Mouse (Mus musculus) stomach, embryonic 14.5 days (tissue): ENCODE data around the gene Fndc3b. TPM values are rescaled to one million over a fixed set of nuclear protein-coding genes. Genes with fewer than 3 reads are reported as not detected.

Experiments
- ATAC-seq: fragments of 200-750 bp; cut with Nextera tagmentation; 2 replicates; pipeline ENCODE4 v1.8.0; 2017; ENCODE audit warnings: low read depth, moderate TSS enrichment; ENCODE audit not compliant: insufficient number of reproducible peaks, insufficient read depth, low FRiP score
- H3K27ac ChIP-seq: fragments of 300-500 bp; sonication (generic); 2 replicates; pipeline ENCODE4 v1.5.1; 2014; ENCODE audit warnings: mild to moderate bottlenecking, low read length, moderate library complexity, mixed read lengths
- H3K27me3 ChIP-seq: fragments of 300-500 bp; sonication (generic); 2 replicates; pipeline ENCODE4 v1.6.1; 2014; ENCODE audit warnings: low read length, control low read depth, mixed read lengths; ENCODE audit not compliant: control insufficient read depth, insufficient read depth
- H3K36me3 ChIP-seq: fragments of 300-500 bp; sonication (generic); 2 replicates; pipeline ENCODE4 v1.6.1; 2014; ENCODE audit warnings: mild to moderate bottlenecking, control low read depth, low read length, moderate library complexity, mixed read lengths; ENCODE audit not compliant: control insufficient read depth, insufficient read depth
- H3K4me1 ChIP-seq: fragments of 300-500 bp; sonication (generic); 2 replicates; pipeline ENCODE4 v1.6.1; 2014; ENCODE audit warnings: low read length, control low read depth, mixed read lengths; ENCODE audit not compliant: control insufficient read depth, insufficient read depth
- H3K4me2 ChIP-seq: fragments of 300-500 bp; sonication (generic); replicated peaks from 2 replicates; pipeline ENCODE4 v1.6.1; 2014; ENCODE audit warnings: low read depth, low read length, control low read depth
- H3K4me3 ChIP-seq: fragments of 300-500 bp; sonication (generic); 2 replicates; pipeline ENCODE4 v1.5.1; 2014; ENCODE audit warnings: low read depth, low read length, control low read depth
- H3K9ac ChIP-seq: fragments of 300-500 bp; sonication (generic); replicated peaks from 2 replicates; pipeline ENCODE4 v1.6.1; 2014; ENCODE audit warnings: low read depth, mild to moderate bottlenecking, control low read depth, low read length, moderate library complexity, mixed read lengths
- H3K9me3 ChIP-seq: fragments of 300-500 bp; sonication (generic); 2 replicates; pipeline ENCODE4 v1.6.1; 2016; ENCODE audit warnings: low read depth, low read length, control low read depth; ENCODE audit not compliant: control insufficient read depth
- WGBS: fragments of 180-500 bp; shearing (Covaris S2); extraction: QIAGEN DNeasy Blood & Tissue Kit; methylation state at CpG from one replicate; pipeline ENCODE4 v1.1.7; 2014; 5-methylcytosine and 5-hydroxymethylcytosine counted together
- polyA plus RNA-seq: library from polyadenylated mRNA; unstranded; fragments of >200 nt; fragmentation: Nextera tagmentation; extraction: Ambion mirVana; gene quantifications from 2 replicates; pipeline ENCODE4 v1.2.1, GENCODE M21; 2014

Gene Fndc3b
- polyA plus RNA-seq, 1 experiment from 2014 or later = 33.3 TPM

DNA sequence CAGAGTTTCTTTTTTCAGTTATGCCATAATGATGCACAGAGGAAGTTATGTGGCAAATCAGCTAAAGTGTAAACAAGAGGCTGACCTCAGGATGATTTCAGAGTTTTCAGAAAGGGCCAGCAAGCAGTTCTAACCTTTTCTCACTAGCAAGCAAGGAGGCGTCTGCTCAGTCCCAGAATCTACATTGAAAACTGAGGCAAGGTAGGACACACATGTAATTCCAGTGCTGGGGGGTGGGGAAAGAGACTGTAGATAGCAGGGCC, 93.9 kb downstream of the Fndc3b start:
- H3K9me3 ChIP-seq = no peaks in the 10 kb centered on the region
- no peak for ATAC-seq
- H3K4me3 ChIP-seq = no peak overlapping the region
- no peaks in the 10 kb centered on the region; the same call in 1 of the 2 replicates for H3K36me3 ChIP-seq
- H3K27ac ChIP-seq = no peak overlapping the region
- no peak overlapping the region for H3K9ac ChIP-seq
- H3K4me2 ChIP-seq = no peak overlapping the region
- peaks cover 37% of the 10 kb centered on the region for H3K4me1 ChIP-seq
- no peaks in the 10 kb centered on the region for H3K27me3 ChIP-seq
- WGBS = 69% methylated on average over 1 of the region's 1 CpGs

DNA sequence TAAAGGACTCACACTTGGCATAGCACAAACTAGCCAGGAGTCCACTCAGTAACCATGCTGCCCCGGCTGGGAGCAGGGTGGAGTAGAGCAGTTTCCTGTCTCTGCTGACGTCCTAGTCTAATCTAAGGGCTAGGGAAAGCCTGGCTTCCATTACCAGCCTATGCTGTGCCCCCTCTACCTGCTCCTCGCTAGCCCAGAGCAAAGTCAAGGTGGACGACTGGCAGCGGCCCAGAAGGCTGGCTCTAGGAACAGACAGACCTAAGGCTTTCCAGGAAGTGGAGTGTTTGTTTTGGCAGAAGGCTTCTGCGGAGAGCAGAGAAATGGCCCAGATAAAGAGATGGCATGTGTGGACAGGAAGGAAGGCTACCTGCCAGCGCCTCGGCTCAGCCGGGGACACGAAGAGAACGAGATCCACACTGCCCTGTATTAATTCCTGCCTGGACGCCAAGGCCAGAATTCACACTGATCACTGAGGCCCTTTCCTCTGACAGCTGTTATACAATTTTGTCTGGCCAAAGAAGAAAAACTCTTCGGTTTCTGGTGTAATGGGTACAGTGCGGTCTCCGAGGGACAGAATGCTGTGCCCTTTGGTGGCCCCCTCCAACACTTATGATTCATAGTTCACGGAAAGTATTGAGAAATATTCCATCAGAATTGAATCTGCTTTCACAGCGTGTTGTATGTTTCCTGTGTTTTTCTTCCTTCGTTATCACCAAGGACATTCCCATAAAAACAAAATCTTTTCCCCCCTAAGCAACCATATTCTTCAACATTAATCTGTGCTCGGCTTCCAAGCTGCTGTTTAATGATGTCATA, 94.5 kb downstream of the Fndc3b start:
- 0 out of 2 replicates have a peak, but pooled peaks have one; percentile 30 for ATAC-seq
- Histone ChIP-seq H3K4me3 (no peak overlapping the region), H3K9ac (no peak overlapping the region), H3K9me3 (no peaks in the 10 kb centered on the region), H3K36me3 (no peaks in the 10 kb centered on the region; the same call in 1 of the 2 replicates), H3K4me1 (peaks cover 39% of the 10 kb centered on the region), H3K4me2 (no peak overlapping the region), H3K27me3 (no peaks in the 10 kb centered on the region), H3K27ac (no peak overlapping the region; the same call in 1 of the 2 replicates)
- WGBS = 51% methylated on average over 19 of the region's 19 CpGs

DNA sequence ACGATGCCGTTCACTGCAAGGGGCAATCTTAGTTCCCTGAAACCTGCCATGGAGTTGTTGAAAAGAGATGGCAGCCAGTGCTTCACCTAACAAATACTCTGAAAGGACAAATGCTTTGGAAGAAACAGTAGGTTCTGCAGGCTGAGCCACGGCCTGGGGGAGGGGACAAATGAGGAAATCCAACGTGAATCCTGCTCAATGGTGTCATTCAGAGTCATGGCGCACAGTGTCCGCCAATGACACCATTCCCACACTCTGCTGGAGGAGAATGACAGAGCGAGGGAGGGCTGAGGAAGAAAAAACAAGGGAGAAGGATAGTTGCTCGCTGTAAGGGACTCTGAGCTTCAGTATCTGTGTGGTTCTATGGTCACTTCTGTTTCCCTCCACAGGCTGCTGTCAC, 95.6 kb downstream of the Fndc3b start:
- no peak for ATAC-seq
- Histone ChIP-seq H3K9me3 (no peaks in the 10 kb centered on the region), H3K9ac (no peak overlapping the region), H3K27ac (no peak overlapping the region), H3K36me3 (no peaks in the 10 kb centered on the region; the same call in 1 of the 2 replicates), H3K27me3 (no peaks in the 10 kb centered on the region), H3K4me2 (no peak overlapping the region), H3K4me1 (peaks cover 33% of the 10 kb centered on the region), H3K4me3 (no peak overlapping the region)
- WGBS = 69% methylated on average over 8 of the region's 8 CpGs

DNA sequence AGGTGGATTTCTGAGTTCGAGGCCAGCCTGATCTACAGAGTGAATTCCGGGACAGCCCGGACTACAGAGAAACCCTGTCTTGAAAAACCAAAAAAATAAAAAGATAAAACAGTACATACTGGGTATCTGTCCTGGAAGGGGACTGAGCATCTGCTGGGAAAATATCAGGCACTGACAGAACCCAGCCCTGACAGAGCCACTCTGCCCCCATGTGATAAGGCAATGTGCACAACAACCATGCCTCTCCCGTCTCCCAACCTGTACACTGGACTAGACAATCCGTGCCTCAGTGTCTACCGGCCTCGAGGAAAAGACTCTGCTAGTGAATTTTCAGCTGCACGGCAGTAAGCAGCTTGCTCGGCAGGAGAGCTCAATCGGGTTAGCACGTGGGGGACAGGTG, 97.3 kb downstream of the Fndc3b start:
- Histone ChIP-seq H3K9me3 (no peaks in the 10 kb centered on the region), H3K4me1 (peaks cover 33% of the 10 kb centered on the region), H3K9ac (no peak overlapping the region), H3K27ac (no peak overlapping the region), H3K4me3 (no peak overlapping the region), H3K27me3 (no peaks in the 10 kb centered on the region), H3K4me2 (no peak overlapping the region), H3K36me3 (no peaks in the 10 kb centered on the region)
- WGBS = 94% methylated on average over 11 of the region's 11 CpGs
- no peak for ATAC-seq

DNA sequence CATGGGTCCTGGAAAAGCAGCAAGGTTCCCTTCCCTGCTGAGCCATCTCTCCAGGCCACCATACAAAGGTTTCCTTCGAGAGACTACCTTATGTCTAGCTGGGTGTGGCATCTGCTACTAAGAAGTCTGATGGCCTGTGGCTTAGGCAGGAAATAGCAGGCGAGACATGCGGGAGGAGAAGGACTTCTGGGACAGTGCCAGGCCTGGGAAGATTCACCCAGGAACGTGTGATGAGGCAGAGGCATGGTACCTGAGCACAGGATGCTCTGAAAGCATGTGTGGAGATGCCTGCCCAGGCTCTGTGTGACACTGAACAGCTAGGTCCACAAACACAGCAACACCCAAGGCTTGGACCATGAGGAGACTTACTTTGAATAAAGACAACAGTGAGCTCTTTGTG, 98.1 kb downstream of the Fndc3b start:
- Histone ChIP-seq H3K4me1 (peaks cover 36% of the 10 kb centered on the region), H3K27ac (no peak overlapping the region), H3K36me3 (no peaks in the 10 kb centered on the region), H3K9ac (no peak overlapping the region), H3K4me2 (no peak overlapping the region), H3K27me3 (no peaks in the 10 kb centered on the region), H3K4me3 (no peak overlapping the region), H3K9me3 (no peaks in the 10 kb centered on the region)
- 65% methylated on average over 4 of the region's 4 CpGs for WGBS
- peak; percentile 26; the same call in 1 of the 2 replicates for ATAC-seq

DNA sequence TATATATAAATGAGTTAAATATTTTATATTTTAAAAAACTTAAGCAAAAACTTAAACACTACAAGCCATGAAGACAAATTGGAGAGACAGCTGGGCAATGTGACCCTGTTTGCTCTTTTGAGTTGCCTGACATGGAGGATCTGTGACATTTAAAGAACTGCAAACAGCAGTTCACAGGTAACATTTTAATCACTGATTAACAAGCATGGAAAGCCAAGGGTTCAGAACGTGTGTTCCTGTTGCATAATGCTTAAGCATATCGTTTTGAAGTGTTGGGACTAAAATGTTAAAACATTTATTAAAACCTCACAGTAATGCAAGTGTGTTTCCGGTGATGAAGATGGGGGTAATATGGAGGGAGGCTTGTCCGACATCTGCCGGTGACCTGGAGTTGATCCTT, 99.1 kb downstream of the Fndc3b start:
- no peak overlapping the region for H3K9ac ChIP-seq
- no peak overlapping the region for H3K4me2 ChIP-seq
- WGBS = 76% methylated on average over 5 of the region's 5 CpGs
- H3K27ac ChIP-seq = no peak overlapping the region
- H3K9me3 ChIP-seq = no peaks in the 10 kb centered on the region
- no peak for ATAC-seq
- H3K4me1 ChIP-seq = peaks cover 37% of the 10 kb centered on the region
- no peaks in the 10 kb centered on the region for H3K36me3 ChIP-seq
- H3K27me3 ChIP-seq = no peaks in the 10 kb centered on the region
- no peak overlapping the region for H3K4me3 ChIP-seq

DNA sequence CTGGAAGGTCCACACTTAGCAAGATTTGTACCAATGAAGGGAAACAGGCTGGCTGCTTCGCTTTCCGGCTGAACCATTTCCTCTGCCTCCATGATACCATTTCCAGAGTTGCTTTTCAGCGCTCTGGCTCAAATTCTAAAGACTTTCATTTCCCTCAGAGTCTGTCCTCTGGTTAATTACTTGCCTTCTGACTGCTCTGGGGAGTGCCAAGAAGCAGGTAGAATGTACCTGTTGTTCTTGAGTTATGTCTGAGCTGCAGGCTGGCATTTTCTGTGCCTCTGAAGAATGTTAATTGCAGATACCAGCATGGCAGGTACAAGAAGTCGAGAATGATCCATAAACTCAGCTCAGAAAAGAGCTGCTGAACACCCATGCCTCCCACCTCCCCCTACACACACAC, 100.6 kb downstream of the Fndc3b start:
- H3K4me3 ChIP-seq = no peak overlapping the region
- H3K4me1 ChIP-seq = peaks cover 28% of the 10 kb centered on the region
- H3K9ac ChIP-seq = no peak overlapping the region
- no peak overlapping the region for H3K27ac ChIP-seq
- ATAC-seq = no peak
- H3K27me3 ChIP-seq = no peaks in the 10 kb centered on the region
- H3K9me3 ChIP-seq = no peaks in the 10 kb centered on the region
- no peaks in the 10 kb centered on the region for H3K36me3 ChIP-seq
- H3K4me2 ChIP-seq = no peak overlapping the region
- WGBS = 75% methylated on average over 4 of the region's 4 CpGs

DNA sequence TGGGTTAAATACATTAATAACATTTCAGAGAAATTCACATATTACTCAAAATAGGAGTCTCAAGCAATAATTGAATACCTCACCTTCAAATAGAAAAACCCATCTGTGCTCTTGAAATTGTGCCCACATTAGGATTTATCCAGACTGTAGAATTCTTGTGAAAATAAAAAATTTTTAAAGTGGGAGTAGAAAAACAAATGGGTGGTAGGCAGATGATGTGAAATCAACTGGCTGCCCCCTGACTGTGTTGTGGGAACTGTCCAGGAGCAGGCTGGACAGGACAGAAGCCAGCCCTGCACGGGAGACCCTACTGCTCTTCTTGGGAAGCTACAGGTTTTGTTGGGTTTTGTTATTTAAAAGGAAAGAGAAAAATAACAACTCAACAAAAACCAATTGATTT, 101.0 kb downstream of the Fndc3b start:
- H3K4me2 ChIP-seq = no peak overlapping the region
- H3K27me3 ChIP-seq = no peaks in the 10 kb centered on the region
- H3K9ac ChIP-seq = no peak overlapping the region
- H3K4me3 ChIP-seq = no peak overlapping the region
- 62% methylated on average over 1 of the region's 1 CpGs for WGBS
- peaks cover 28% of the 10 kb centered on the region for H3K4me1 ChIP-seq
- H3K9me3 ChIP-seq = no peaks in the 10 kb centered on the region
- no peaks in the 10 kb centered on the region for H3K36me3 ChIP-seq
- ATAC-seq = no peak
- no peak overlapping the region for H3K27ac ChIP-seq

DNA sequence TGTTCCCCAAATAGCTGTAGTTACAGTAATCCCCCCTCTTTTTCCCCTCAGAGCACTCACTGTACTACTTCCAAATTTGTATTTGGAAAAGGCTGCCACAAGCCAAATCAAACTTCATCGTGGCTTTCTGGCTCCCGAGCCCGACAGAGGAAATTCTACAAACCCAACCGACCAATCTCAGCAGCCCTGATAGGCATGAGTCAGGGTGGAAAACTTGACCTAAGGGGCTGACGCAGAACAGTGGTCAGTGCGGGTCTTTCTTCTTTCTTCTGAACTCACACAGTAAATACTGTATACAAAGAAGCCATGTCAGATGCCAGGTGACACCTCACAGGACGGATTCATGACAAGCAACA, 103.3 kb downstream of the Fndc3b start:
- no peak for ATAC-seq
- WGBS = 36% methylated on average over 7 of the region's 7 CpGs

More for the DNA sequence above, 103.3 kb downstream of the Fndc3b start:
- no peak overlapping the region for H3K4me3 ChIP-seq
- no peak overlapping the region for H3K9ac ChIP-seq
- no peaks in the 10 kb centered on the region for H3K36me3 ChIP-seq
- no peaks in the 10 kb centered on the region for H3K27me3 ChIP-seq
- peaks cover 27% of the 10 kb centered on the region for H3K4me1 ChIP-seq
- no peak overlapping the region for H3K4me2 ChIP-seq
- no peaks in the 10 kb centered on the region for H3K9me3 ChIP-seq
- H3K27ac ChIP-seq = peak overlapping the region; percentile 59
